Mouse (Mus musculus) heart, adult 2 months (tissue): ENCODE measurements around the gene Mxd4.

Source experiments
- CTCF ChIP-seq: fragments of 200-600 bp; IDR thresholded peaks from 2 replicates; pipeline ENCODE4 v1.8.1; 2022; ENCODE audit warnings: antibody characterized with exemption, mild to moderate bottlenecking, moderate library complexity
- EP300 ChIP-seq: fragments of 200-500 bp; IDR thresholded peaks from 2 replicates; pipeline ENCODE4 v1.6.1; 2011; ENCODE audit warnings: low read depth, low read length, control low read depth; ENCODE audit not compliant: insufficient read depth

GRCm38 (mm10) chr5:34225516-34225915, 38.0 kb upstream of the Mxd4 start:
- TF ChIP-seq CTCF = no peak
- no peak for TF ChIP-seq EP300
